Mouse (Mus musculus) heart, embryonic 16.5 days (tissue): ENCODE data around the gene Hivep3. TPM values are rescaled to one million over a fixed set of nuclear protein-coding genes. Genes with fewer than 3 reads are reported as not detected.

Experiments used
- ATAC-seq: fragments of 200-750 bp; cut with Nextera tagmentation; replicated peaks from 2 replicates; pipeline ENCODE4 v1.8.0; 2017; ENCODE audit warnings: moderate number of reproducible peaks; ENCODE audit not compliant: insufficient read depth, low FRiP score; ENCODE audit errors: extremely low read depth
- H3K27ac ChIP-seq: fragments of 300-500 bp; sonication (generic); 2 replicates; pipeline ENCODE4 v1.5.1; 2014; ENCODE audit warnings: mild to moderate bottlenecking, low read length, control low read depth, moderate library complexity
- H3K27me3 ChIP-seq: fragments of 300-500 bp; sonication (generic); 2 replicates; pipeline ENCODE4 v1.6.1; 2014; ENCODE audit warnings: low read length, mixed read lengths; ENCODE audit not compliant: control insufficient read depth, insufficient read depth
- H3K36me3 ChIP-seq: fragments of 300-500 bp; sonication (generic); 2 replicates; pipeline ENCODE4 v1.6.1; 2014; ENCODE audit not compliant: control insufficient read depth, insufficient read depth
- H3K4me1 ChIP-seq: fragments of 300-500 bp; sonication (generic); 2 replicates; pipeline ENCODE4 v1.6.1; 2014; ENCODE audit warnings: low read length, mixed read lengths; ENCODE audit not compliant: control insufficient read depth, insufficient read depth
- H3K4me2 ChIP-seq: fragments of 300-500 bp; sonication (generic); 2 replicates; pipeline ENCODE4 v1.6.1; 2014; ENCODE audit warnings: low read depth, mild to moderate bottlenecking, control low read depth, low read length
- H3K4me3 ChIP-seq: fragments of 300-500 bp; sonication (generic); 2 replicates; pipeline ENCODE4 v1.5.1; 2014; ENCODE audit warnings: mild to moderate bottlenecking, control low read depth, low read length
- H3K9ac ChIP-seq: fragments of 300-500 bp; sonication (generic); 2 replicates; pipeline ENCODE4 v1.6.1; 2014; ENCODE audit warnings: low read length, control low read depth
- H3K9me3 ChIP-seq: fragments of 300-500 bp; sonication (generic); replicated peaks from 2 replicates; pipeline ENCODE4 v1.6.1; 2016; ENCODE audit warnings: low read length; ENCODE audit not compliant: control insufficient read depth
- WGBS: fragments of 180-500 bp; shearing (Covaris S2); extraction: QIAGEN DNeasy Blood & Tissue Kit; methylation state at CpG from one replicate; pipeline ENCODE4 v1.1.7; 2014; 5-methylcytosine and 5-hydroxymethylcytosine counted together
- polyA plus RNA-seq: library from polyadenylated mRNA; unstranded; fragments of >200 nt; fragmentation: Nextera tagmentation; extraction: Ambion mirVana; gene quantifications from 2 replicates; pipeline ENCODE4 v1.2.1, GENCODE M21; 2015

The Hivep3 gene
- polyA plus RNA-seq, 1 experiment from 2014 or later: 9.4 TPM

- no peak overlapping the region for H3K9ac ChIP-seq
- H3K9me3 ChIP-seq: no peaks in the 10 kb centered on the region
- 79% methylated on average over 8 of the region's 8 CpGs for WGBS
- no peak overlapping the region for H3K4me3 ChIP-seq
- ATAC-seq: no peak
- no peaks in the 10 kb centered on the region for H3K27me3 ChIP-seq
- H3K4me1 ChIP-seq: peaks cover 2% of the 10 kb centered on the region; the same call in 1 of the 2 replicates
- no peak overlapping the region for H3K4me2 ChIP-seq
- no peaks in the 10 kb centered on the region for H3K36me3 ChIP-seq
- H3K27ac ChIP-seq: no peak overlapping the region
Measured at GRCm38 (mm10) chr4:120077322-120077721, 343.7 kb downstream of the Hivep3 start.

- no peaks in the 10 kb centered on the region for H3K9me3 ChIP-seq
- H3K27me3 ChIP-seq: no peaks in the 10 kb centered on the region
- H3K4me2 ChIP-seq: no peak overlapping the region
- no peak overlapping the region for H3K9ac ChIP-seq
- no peak overlapping the region for H3K4me3 ChIP-seq
- H3K36me3 ChIP-seq: no peaks in the 10 kb centered on the region
- H3K4me1 ChIP-seq: no peaks in the 10 kb centered on the region
- ATAC-seq: no peak
- 72% methylated on average over 5 of the region's 5 CpGs for WGBS
- H3K27ac ChIP-seq: no peak overlapping the region
Measured at GRCm38 (mm10) chr4:120082527-120082926, 348.9 kb downstream of the Hivep3 start.

- H3K4me2 ChIP-seq: no peak overlapping the region
- no peak overlapping the region for H3K27ac ChIP-seq
- H3K4me3 ChIP-seq: no peak overlapping the region
- no peak overlapping the region for H3K9ac ChIP-seq
- H3K36me3 ChIP-seq: no peaks in the 10 kb centered on the region
- WGBS: 71% methylated on average over 3 of the region's 3 CpGs
- ATAC-seq: no peak
- no peaks in the 10 kb centered on the region for H3K9me3 ChIP-seq
- H3K4me1 ChIP-seq: no peaks in the 10 kb centered on the region
- no peaks in the 10 kb centered on the region for H3K27me3 ChIP-seq
Measured at GRCm38 (mm10) chr4:120083700-120084099, 350.1 kb downstream of the Hivep3 start.

DNA sequence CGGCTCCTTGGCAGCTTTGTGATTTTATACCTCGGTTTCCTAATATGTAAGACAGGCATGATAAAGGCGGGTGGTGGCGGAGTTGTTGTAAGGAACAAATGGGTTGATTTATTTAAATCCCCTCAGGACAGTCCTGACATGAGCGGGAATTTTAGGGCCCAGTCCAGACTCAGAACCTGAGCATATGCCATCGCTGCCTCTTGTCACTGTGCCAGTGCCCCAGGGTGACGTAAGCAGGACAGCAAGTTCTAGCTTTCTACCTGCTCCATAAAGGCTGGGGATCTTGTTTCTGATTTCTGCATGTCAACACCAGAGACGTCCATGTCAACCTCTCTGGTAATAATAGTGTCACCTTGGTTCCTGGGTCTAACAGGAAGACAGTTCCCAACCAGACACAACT, 356.0 kb downstream of the Hivep3 start:
- H3K36me3 ChIP-seq: no peaks in the 10 kb centered on the region
- H3K4me3 ChIP-seq: no peak overlapping the region
- ATAC-seq: no peak
- H3K9me3 ChIP-seq: no peaks in the 10 kb centered on the region
- peaks cover 12% of the 10 kb centered on the region for H3K4me1 ChIP-seq
- no peaks in the 10 kb centered on the region for H3K27me3 ChIP-seq
- H3K27ac ChIP-seq: no peak overlapping the region
- no peak overlapping the region for H3K9ac ChIP-seq
- no peak overlapping the region for H3K4me2 ChIP-seq
- 81% methylated on average over 8 of the region's 8 CpGs for WGBS

- no peak overlapping the region for H3K9ac ChIP-seq
- H3K36me3 ChIP-seq: no peaks in the 10 kb centered on the region
- no peak overlapping the region for H3K4me3 ChIP-seq
- peak; percentile 72; the same call in 1 of the 2 replicates for ATAC-seq
- peaks cover 12% of the 10 kb centered on the region for H3K4me1 ChIP-seq
- no peaks in the 10 kb centered on the region for H3K27me3 ChIP-seq
- H3K4me2 ChIP-seq: no peak overlapping the region
- H3K9me3 ChIP-seq: no peaks in the 10 kb centered on the region
- peak overlapping the region; percentile 66 for H3K27ac ChIP-seq
- WGBS: 64% methylated on average over 1 of the region's 1 CpGs
Measured at GRCm38 (mm10) chr4:120091997-120092783, 358.6 kb downstream of the Hivep3 start.

DNA sequence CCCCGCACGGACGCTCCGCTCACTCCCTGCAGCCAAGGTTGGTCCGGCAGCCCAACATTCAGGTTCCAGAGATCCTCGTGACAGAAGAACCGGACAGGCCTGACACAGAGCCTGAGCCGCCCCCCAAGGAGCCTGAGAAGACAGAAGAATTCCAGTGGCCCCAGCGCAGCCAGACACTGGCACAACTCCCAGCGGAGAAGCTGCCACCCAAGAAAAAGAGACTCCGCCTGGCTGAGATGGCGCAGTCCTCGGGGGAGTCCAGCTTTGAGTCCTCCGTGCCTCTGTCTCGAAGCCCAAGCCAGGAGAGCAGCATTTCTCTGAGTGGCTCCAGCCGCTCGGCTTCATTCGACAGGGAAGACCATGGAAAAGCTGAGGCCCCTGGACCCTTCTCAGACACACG, 363.4 kb downstream of the Hivep3 start:
- no peak for ATAC-seq
- peaks cover 7% of the 10 kb centered on the region for H3K9me3 ChIP-seq
- WGBS: 86% methylated on average over 19 of the region's 19 CpGs
- no peaks in the 10 kb centered on the region for H3K27me3 ChIP-seq
- H3K4me3 ChIP-seq: no peak overlapping the region
- H3K27ac ChIP-seq: no peak overlapping the region
- peaks cover 9% of the 10 kb centered on the region; the same call in 1 of the 2 replicates for H3K36me3 ChIP-seq
- no peak overlapping the region for H3K4me2 ChIP-seq
- peaks cover 7% of the 10 kb centered on the region for H3K4me1 ChIP-seq
- H3K9ac ChIP-seq: no peak overlapping the region

DNA sequence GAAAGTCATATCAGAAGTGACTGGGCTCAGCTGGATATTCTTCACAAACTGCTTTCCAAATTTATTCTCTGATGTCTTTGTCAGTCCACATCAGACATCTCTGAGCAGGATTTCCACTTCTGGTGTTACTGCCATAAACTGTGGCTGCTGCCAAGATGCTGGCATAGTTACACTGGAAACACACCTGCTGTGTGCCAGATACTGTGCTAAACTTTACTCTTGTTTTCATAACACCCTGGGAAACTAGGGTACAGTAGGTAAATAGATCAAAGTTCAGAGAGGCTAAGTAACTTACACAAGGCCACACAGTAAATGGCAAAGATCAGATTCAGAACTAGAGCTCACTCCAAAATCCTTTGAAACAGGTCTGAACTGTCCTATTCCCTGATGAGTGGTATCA, 367.6 kb downstream of the Hivep3 start:
- no peaks in the 10 kb centered on the region for H3K4me1 ChIP-seq
- H3K36me3 ChIP-seq: peaks cover 9% of the 10 kb centered on the region; the same call in 1 of the 2 replicates
- no peak for ATAC-seq
- no peak overlapping the region for H3K9ac ChIP-seq
- H3K27ac ChIP-seq: no peak overlapping the region
- peaks cover 7% of the 10 kb centered on the region for H3K9me3 ChIP-seq
- H3K4me3 ChIP-seq: no peak overlapping the region
- no peaks in the 10 kb centered on the region for H3K27me3 ChIP-seq
- H3K4me2 ChIP-seq: no peak overlapping the region

- Histone ChIP-seq H3K4me3 (no peak overlapping the region), H3K27me3 (no peaks in the 10 kb centered on the region), H3K4me2 (no peak overlapping the region), H3K36me3 (no peaks in the 10 kb centered on the region), H3K9me3 (no peaks in the 10 kb centered on the region), H3K4me1 (no peaks in the 10 kb centered on the region), H3K9ac (no peak overlapping the region), H3K27ac (no peak overlapping the region)
- 48% methylated on average over 5 of the region's 5 CpGs for WGBS
- ATAC-seq: no peak
Measured at GRCm38 (mm10) chr4:120104599-120104998, 371.0 kb downstream of the Hivep3 start.

GRCm38 (mm10) chr4:120106362-120106761, 372.8 kb downstream of the Hivep3 start:
- no peak overlapping the region for H3K4me2 ChIP-seq
- 89% methylated on average over 3 of the region's 3 CpGs for WGBS

More at GRCm38 (mm10) chr4:120106362-120106761, 372.8 kb downstream of the Hivep3 start:
- H3K27ac ChIP-seq: no peak overlapping the region
- H3K27me3 ChIP-seq: no peaks in the 10 kb centered on the region
- no peak for ATAC-seq
- no peaks in the 10 kb centered on the region for H3K4me1 ChIP-seq
- H3K4me3 ChIP-seq: no peak overlapping the region
- no peaks in the 10 kb centered on the region for H3K9me3 ChIP-seq
- no peak overlapping the region for H3K9ac ChIP-seq
- H3K36me3 ChIP-seq: no peaks in the 10 kb centered on the region
